Mouse (Mus musculus) cerebellum, adult (tissue): ENCODE data around the gene Vhl.

Source experiments
- ATAC-seq: cut with Nextera tagmentation; 2 replicates; pipeline ENCODE4 v1.9.2; 2017; ENCODE audit warnings: mild to moderate bottlenecking, moderate library complexity, mixed read lengths; ENCODE audit not compliant: insufficient number of reproducible peaks, low FRiP score, low TSS enrichment

Gene Vhl

DNA sequence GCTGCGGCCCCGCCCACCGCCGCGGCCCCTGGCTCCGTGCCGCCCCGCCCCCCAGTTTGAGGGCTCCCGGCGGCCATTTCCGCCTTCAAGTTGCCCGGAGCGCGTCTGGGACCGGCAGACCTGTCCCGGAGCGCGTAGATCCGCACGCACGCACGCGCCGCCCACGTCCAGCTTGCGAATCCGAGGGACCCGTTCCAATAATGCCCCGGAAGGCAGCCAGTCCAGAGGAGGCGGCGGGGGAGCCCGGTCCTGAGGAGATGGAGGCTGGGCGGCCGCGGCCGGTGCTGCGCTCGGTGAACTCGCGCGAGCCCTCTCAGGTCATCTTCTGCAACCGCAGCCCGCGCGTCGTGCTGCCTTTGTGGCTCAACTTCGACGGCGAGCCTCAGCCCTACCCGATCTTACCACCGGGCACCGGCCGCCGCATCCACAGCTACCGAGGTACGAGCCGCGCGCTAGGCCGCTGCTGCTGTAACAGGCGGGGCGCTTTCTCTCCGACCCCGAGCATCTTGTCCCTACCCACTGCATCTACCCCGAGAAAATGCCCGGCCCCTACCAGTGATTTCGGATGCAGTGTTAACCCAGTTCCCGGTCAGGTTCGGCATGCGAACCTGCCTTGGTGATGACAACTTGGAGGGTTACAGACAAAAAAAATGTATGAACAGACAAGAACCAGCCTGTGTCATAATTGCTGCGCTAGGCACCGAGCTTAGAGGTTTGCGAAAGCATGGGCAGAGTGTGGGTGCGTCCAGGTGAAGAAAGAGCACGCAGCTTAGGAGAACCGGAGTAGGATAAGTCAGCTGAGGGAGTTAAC is at the start of gene Vhl:
TSS of gene Vhl (plus strand) at position 19 of the 811 bp plus-strand sequence.
- ATAC-seq: peak; percentile 81; the same call in 1 of the 2 replicates

GRCm38 (mm10) chr6:113576044-113576443 is 47.7 kb upstream of the Vhl start:
- no peak for ATAC-seq

DNA sequence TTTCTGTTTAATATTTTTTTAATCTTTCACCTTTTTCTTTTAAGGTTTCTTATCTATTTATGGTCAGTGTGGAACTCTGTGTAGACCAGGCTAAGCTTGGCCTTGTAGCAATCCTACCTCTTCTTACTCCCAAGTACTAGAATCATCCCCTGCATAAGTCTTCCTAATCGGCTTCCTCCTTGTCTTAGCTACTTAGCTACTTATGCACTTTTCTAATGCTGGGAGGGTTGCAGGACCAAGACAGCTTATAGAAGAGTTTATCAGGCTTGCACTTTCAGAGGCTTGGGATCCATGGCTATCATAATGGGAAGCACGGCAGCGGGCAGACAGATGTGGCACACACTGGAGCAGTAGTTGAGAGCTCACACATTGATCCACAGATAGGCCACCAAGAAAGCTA is 44.5 kb upstream of the Vhl start:
- ATAC-seq: no peak

DNA sequence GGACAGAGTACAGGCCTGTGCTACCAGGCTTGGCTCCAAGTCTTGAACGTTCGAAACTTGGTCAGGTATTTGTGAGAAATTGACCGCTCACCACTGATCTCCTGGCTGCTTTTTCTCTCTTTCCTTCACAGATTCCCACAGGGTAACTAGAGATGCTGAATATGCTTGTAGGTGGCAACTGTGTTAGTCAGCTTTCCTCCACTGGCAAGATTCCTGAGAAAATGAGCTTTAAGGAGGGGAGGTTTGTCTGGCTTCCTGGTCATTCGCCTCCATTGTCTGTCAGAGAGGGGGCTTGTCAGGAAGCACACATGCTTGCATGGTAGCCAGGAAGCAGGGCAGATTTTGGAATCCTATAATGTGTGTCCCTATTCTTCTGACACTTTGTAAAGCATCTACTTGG is 40.7 kb upstream of the Vhl start:
- no peak for ATAC-seq

GRCm38 (mm10) chr6:113585065-113585464 is 38.7 kb upstream of the Vhl start:
- ATAC-seq: no peak

DNA sequence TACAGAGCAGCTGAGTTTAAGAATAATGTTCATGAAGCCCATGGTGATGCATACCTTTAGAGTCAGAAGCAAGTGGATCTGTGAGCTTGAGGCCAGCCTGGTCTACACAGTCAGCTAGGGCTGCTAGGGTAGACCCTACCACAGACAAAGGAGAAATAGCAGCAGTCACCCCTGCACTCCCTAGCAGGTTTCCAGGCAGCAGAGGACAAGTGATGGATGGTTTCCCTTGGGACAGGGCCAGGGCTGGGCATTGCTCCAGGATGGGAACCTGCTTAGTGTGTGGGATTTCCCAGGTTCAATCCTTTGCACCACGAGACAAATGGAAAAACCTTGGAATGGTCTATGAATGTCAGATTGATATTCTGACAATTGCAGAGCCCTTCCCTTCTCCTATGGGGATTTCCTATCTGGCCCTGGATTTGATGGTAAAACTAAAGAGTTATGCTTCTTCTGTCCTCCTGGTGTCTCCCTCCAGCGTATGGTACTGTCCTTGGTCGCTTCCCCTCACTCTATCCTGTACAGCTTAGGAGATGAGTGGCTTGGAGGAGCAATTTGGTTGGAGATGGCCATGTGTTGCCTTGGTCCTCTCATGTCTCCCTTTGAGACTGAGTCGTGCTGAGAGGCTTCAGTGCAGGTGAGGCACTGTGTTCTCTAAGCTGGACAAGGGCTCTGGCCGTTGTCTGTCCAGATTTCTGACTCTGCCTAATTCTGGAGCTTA is 37.1 kb upstream of the Vhl start:
- no peak for ATAC-seq

DNA sequence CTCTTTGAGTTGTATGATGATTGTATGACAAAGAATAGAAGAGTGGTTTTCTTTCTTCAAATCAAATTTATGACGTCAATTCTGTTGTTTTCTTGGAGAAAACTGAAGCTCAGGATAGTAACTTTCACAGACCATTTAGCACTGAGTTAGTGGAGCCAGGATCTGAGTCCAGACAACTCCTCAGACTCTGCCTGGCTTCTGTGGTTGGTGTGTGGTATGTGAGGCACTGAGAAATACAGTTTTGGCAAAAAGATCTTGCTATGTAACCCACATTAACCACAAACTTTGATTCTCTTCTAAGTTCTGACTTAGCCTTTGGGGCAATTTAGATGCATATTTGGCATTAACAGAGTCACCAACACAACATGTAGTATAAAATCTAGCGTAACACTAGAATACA is 31.1 kb upstream of the Vhl start:
- ATAC-seq: no peak

- ATAC-seq: no peak
These were observed 25.8 kb upstream of the Vhl start for GRCm38 (mm10) chr6:113597945-113598344.

DNA sequence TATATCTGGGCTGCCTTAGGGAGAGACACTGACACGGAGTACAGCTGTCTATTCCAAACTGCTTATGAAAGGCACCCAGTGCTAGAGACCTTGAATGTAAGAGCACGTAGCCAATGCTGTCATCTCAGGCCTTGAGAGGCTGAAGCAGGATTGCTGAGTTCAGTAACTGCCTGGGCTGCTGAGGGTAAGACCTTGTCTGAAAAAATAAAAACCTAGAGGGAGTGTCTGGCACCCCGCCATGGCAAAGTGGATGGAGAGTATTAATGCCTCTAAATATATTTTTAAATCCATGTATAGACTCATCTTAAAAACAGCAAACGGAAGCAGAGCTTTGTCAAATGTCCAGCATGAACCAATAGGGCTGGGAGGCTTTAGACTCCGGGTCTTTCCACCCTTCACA is 23.9 kb upstream of the Vhl start:
- no peak for ATAC-seq

GRCm38 (mm10) chr6:113600543-113601139 is 23.1 kb upstream of the Vhl start, which contains the start of gene Fancd2os:
Gene Fancd2os, minus strand, starts transcription at chr6:113600715.
- ATAC-seq: no peak

- ATAC-seq: no peak
These were observed 20.9 kb upstream of the Vhl start for GRCm38 (mm10) chr6:113602821-113603220.

DNA sequence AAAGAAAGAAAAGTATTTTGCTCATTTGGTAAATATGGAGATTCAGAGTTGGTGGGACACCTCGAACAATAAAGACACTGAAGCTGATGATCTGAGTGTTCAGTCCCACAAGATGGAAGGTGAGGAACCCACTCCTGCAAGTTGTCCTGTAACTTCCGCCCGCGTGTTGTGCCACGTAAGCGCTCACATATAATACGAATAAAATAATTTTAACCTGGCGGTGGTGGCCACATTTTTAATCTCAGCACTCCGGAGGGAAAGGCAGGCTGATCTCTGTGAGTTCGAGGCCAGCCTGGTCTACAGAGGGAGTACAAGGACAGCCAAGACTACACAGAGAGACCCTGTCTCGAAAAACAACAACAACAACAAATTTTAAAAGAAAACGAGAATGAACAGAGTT is 19.8 kb upstream of the Vhl start:
- ATAC-seq: no peak

DNA sequence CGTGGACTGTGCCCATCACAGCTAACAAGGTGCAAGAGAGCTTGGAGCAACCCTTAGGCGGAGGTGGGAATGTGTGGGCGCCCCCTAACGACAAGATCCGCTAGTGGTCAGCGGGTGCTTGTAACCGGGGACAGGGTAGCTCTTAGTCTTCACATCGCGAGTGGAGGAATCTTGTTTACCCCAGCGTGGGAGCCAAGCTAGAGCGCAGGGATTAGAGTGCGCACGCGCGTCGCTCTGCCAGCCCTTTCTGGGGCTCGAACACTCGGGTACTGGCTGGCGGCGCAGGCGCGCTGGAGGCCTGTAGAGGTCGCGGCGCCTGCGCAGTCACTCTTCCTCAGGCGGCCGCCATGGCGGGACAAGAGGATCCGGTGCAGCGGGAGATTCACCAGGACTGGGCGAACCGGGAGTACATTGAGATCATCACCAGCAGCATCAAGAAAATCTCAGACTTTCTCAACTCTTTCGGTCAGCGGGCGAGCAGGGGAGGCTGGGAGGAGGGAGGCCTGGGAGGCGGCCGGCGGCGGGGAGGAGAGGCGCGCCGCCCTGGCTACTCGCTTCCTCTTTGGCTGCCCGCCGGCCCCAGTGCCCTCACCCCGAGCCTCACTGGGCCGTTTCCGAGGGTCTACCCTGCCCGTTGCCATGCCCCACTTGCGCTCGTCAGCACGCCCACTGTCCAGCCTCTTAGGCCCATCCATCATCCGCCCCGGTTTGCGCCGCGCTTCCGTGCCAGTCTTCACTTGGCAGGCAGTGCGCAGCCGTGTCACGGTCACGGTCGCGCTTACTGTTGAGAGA is 19.1 kb upstream of the Vhl start, which contains the start of gene Brk1:
TSS of gene Brk1 (plus strand) at position 341 of the 792 bp plus-strand sequence.
- ATAC-seq: peak; percentile 91

DNA sequence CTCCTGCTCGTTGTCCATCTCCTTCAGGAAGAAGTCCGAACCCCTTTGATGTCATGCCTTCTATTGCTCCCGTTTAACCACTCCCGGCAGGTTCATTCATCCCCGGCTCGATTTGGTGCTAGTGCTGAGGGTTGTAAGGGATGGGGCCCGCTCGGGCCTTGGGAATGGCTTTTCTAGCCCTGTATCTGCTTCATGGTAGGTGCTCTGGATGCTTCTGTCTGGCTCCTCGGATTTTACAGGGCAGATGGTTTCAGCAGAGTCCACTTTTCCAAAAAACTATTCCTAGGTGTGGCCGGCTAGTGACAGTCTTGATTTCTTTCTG is 18.6 kb upstream of the Vhl start:
- ATAC-seq: peak; percentile 66; the same call in 1 of the 2 replicates

GRCm38 (mm10) chr6:113608871-113609270 is 14.9 kb upstream of the Vhl start:
- no peak for ATAC-seq

DNA sequence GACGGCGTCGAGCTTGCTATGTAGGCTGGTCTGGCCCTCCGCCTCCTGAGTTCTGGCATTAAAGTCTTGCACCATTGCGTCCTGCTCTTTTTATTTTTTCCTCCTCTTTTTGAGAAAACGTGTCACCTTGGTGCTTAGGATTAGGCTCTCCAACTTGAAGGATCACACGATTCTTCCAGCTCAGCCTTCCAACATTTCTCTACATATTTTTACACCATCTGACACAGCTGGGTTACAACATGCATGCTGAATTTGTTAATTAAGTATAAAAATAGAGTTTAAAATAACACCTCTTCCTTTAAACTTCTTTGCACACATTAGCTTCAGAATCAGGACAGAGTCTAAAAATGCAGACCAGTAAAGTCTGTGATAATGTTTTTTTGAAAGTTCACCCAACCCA is 14.5 kb upstream of the Vhl start:
- no peak for ATAC-seq

DNA sequence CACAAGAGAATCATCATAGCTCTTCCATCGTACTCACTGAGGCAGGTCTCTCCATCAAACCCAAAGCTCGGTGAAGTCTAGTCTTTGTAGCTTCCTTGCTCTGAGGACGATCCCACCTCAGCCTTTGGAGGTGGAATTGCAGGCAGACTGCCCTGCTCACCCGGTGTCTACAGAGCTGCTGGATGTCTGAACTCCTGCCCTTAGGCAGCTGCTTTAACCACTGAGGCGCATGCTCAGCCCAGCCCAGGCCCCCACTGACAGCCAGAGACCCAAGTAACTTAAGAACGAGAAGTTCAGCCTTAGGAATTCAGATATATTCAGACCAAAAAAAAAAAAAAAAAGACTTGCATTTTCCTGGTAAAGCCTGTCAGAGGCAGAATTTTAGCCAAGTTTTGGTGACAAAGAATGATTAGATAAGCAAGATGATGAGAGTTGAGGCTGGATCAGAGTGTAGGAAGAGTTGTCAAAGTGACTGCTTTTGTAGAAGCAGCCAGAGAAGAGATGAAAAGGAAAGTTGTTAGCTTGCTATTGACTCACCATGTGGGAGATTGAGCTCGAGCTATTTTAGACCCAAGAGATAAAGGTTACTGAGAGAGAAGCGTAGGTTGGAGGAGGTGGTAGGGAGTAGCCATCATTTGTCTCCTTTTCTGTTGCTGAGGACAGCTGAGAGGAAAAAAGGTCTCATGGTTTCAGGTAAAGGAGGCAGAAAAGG is 11.3 kb upstream of the Vhl start:
- ATAC-seq: no peak

DNA sequence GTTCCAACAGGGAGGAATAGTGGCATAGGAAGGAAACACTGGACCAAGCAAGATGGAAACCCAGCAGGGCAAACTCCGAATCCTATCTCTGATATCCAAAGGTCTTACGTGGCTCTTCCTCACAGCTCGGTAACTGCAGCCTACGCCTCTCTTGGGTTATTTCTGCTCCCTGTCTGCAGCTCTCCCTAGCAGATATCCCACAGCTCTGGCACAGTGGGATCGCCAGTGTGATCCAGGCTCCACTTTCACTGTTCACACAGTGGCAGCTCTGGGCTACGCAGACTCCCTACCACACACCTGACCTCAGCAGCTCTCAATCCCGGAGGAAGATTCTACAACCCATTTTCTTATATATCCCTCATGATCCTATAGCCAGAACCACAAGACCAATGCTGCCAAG is 9.6 kb upstream of the Vhl start:
- ATAC-seq: no peak

DNA sequence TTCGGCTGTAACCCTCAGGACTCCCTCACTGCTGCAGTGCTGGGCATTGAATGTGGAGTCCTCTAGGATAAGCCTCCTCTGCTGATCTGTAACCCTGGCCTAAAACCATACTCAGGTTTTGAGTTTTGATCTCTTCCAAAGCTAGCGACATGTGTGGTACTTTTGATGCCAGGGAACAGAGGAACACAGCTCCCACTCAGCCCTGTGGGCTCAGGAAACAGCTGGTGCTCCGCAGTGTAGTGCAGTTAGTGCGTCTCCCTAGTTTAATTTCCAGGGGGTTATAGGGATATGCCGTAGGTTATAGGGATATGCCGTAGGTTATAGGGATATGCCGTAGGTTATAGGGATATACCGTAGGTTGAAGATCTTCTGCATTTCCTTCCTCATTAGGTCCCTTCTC is 8.8 kb upstream of the Vhl start:
- no peak for ATAC-seq

- ATAC-seq: no peak
These were observed 8.3 kb upstream of the Vhl start for GRCm38 (mm10) chr6:113615489-113615888.
